Mouse (Mus musculus): ENCODE data around the gene Fbrsl1. TPM values are rescaled to one million over a fixed set of nuclear protein-coding genes. Genes with fewer than 3 reads are reported as not detected.
A peak's percentile ranks its signal among the peaks of the same experiment; 100 is the strongest.

The Fbrsl1 gene
- polyA plus RNA-seq, 1 experiment from 2014 or later: 14.9 TPM

GRCm38 (mm10) chr5:110342648-110343284 lies 105.5 kb downstream of the Fbrsl1 start, which contains the start of gene P2rx2:
P2rx2 (minus strand) TSS chr5:110343212.
- no peak within 1 kb of the TSS for H3K27ac ChIP-seq (ENCODE audit: low read depth, low read length)
- H3K9ac ChIP-seq (ENCODE audit: low read length): peak within 1 kb of the TSS; percentile 70
- no peaks in the 10 kb centered on the region for H3K9me3 ChIP-seq (ENCODE audit: control insufficient read depth, low read length)
- peaks cover 17% of the 10 kb centered on the region for H3K27me3 ChIP-seq (ENCODE audit: control insufficient read depth, insufficient read depth, low read length)
- peak within 1 kb of the TSS; percentile 95 for H3K4me2 ChIP-seq
- ATAC-seq (ENCODE audit: low FRiP score): peak; percentile 72
- WGBS: under 1% methylated on average over 43 of the region's 43 CpGs
- DNase-seq (ENCODE audit: low spot score, missing footprints): peak; percentile 96
- peaks cover 7% of the 10 kb centered on the region; the same call in 1 of the 2 replicates for H3K4me1 ChIP-seq (ENCODE audit: control insufficient read depth, insufficient read depth, low read length)
- H3K36me3 ChIP-seq (ENCODE audit: control insufficient read depth, insufficient read depth, low read length): peaks cover 3% of the 10 kb centered on the region; the same call in 1 of the 2 replicates
- peak within 1 kb of the TSS; percentile 45 for H3K4me3 ChIP-seq (ENCODE audit: low read depth, low read length)

- Histone ChIP-seq H3K4me2 (no peak overlapping the region), H3K27me3 (ENCODE audit: control insufficient read depth, insufficient read depth, low read length) (peaks cover 17% of the 10 kb centered on the region), H3K36me3 (ENCODE audit: control insufficient read depth, insufficient read depth, low read length) (peaks cover 16% of the 10 kb centered on the region), H3K9ac (ENCODE audit: low read length) (no peak overlapping the region), H3K4me3 (ENCODE audit: low read depth, low read length) (no peak overlapping the region), H3K9me3 (ENCODE audit: control insufficient read depth, low read length) (no peaks in the 10 kb centered on the region), H3K27ac (ENCODE audit: low read depth, low read length) (no peak overlapping the region), H3K4me1 (ENCODE audit: control insufficient read depth, insufficient read depth, low read length) (peaks cover 7% of the 10 kb centered on the region; the same call in 1 of the 2 replicates)
- DNase-seq (ENCODE audit: low spot score, missing footprints) (no peak), ATAC-seq (ENCODE audit: low FRiP score) (no peak)
- WGBS: 96% methylated on average over 2 of the region's 2 CpGs
Measured at GRCm38 (mm10) chr5:110338792-110339191, 109.5 kb downstream of the Fbrsl1 start.

GRCm38 (mm10) chr5:110330508-110330907 lies 117.8 kb downstream of the Fbrsl1 start:
- WGBS: 94% methylated on average over 3 of the region's 3 CpGs
- H3K27me3 ChIP-seq (ENCODE audit: control insufficient read depth, insufficient read depth, low read length): no peaks in the 10 kb centered on the region
- DNase-seq (ENCODE audit: low spot score, missing footprints): no peak
- H3K9ac ChIP-seq (ENCODE audit: low read length): no peak overlapping the region
- H3K4me2 ChIP-seq: no peak overlapping the region
- no peak overlapping the region for H3K27ac ChIP-seq (ENCODE audit: low read depth, low read length)
- ATAC-seq (ENCODE audit: low FRiP score): no peak
- H3K4me3 ChIP-seq (ENCODE audit: low read depth, low read length): no peak overlapping the region
- H3K4me1 ChIP-seq (ENCODE audit: control insufficient read depth, insufficient read depth, low read length): no peaks in the 10 kb centered on the region
- peaks cover 28% of the 10 kb centered on the region for H3K36me3 ChIP-seq (ENCODE audit: control insufficient read depth, insufficient read depth, low read length)
- no peaks in the 10 kb centered on the region for H3K9me3 ChIP-seq (ENCODE audit: control insufficient read depth, low read length)

- H3K9ac ChIP-seq (ENCODE audit: low read length): no peak overlapping the region
- no peaks in the 10 kb centered on the region for H3K27me3 ChIP-seq (ENCODE audit: control insufficient read depth, insufficient read depth, low read length)
- no peak overlapping the region for H3K4me3 ChIP-seq (ENCODE audit: low read depth, low read length)
- no peak for ATAC-seq (ENCODE audit: low FRiP score)
- 97% methylated on average over 3 of the region's 3 CpGs for WGBS
- H3K9me3 ChIP-seq (ENCODE audit: control insufficient read depth, low read length): no peaks in the 10 kb centered on the region
- no peak overlapping the region for H3K27ac ChIP-seq (ENCODE audit: low read depth, low read length)
- peaks cover 18% of the 10 kb centered on the region; the same call in 1 of the 2 replicates for H3K36me3 ChIP-seq (ENCODE audit: control insufficient read depth, insufficient read depth, low read length)
- no peaks in the 10 kb centered on the region for H3K4me1 ChIP-seq (ENCODE audit: control insufficient read depth, insufficient read depth, low read length)
- H3K4me2 ChIP-seq: no peak overlapping the region
- DNase-seq (ENCODE audit: low spot score, missing footprints): no peak
Measured at GRCm38 (mm10) chr5:110313127-110313526, 135.2 kb downstream of the Fbrsl1 start.

Other genes starting within 250 kb of the Fbrsl1 start
- 37.5 and 43.7 TPM in 2 replicates for gene Ankle2, start 217.5 kb downstream of the Fbrsl1 start, polyA plus RNA-seq (2014; fragmentation: Nextera tagmentation; extraction: Ambion mirVana)
- gene Pgam5, start 178.6 kb downstream of the Fbrsl1 start, polyA plus RNA-seq (2014; fragmentation: Nextera tagmentation; extraction: Ambion mirVana): 90.4 and 97.6 TPM in 2 replicates
- 11.5 and 13.3 TPM in 2 replicates for gene Pxmp2, start 162.3 kb downstream of the Fbrsl1 start, polyA plus RNA-seq (2014; fragmentation: Nextera tagmentation; extraction: Ambion mirVana)
- 39.4 and 39.6 TPM in 2 replicates for gene Pole, start 162.2 kb downstream of the Fbrsl1 start, polyA plus RNA-seq (2014; fragmentation: Nextera tagmentation; extraction: Ambion mirVana)
- 0.88 and 0.92 TPM in 2 replicates for gene P2rx2, start 105.3 kb downstream of the Fbrsl1 start, polyA plus RNA-seq (2014; fragmentation: Nextera tagmentation; extraction: Ambion mirVana)
- gene Lrcol1, start 103.8 kb downstream of the Fbrsl1 start, polyA plus RNA-seq (2014; fragmentation: Nextera tagmentation; extraction: Ambion mirVana): not detected in 2 replicates
- 5.0 and 5.8 TPM in 2 replicates for gene Galnt9, start 95.9 kb upstream of the Fbrsl1 start, polyA plus RNA-seq (2014; fragmentation: Nextera tagmentation; extraction: Ambion mirVana)
- 54.7 and 55.6 TPM in 2 replicates for gene Noc4l, start 204.9 kb upstream of the Fbrsl1 start, polyA plus RNA-seq (2014; fragmentation: Nextera tagmentation; extraction: Ambion mirVana)
- gene Ddx51, start 204.9 kb upstream of the Fbrsl1 start, polyA plus RNA-seq (2014; fragmentation: Nextera tagmentation; extraction: Ambion mirVana): 32.2 and 33.0 TPM in 2 replicates

Data from midbrain, embryonic 11.5 days (tissue).